Mouse (Mus musculus): ENCODE measurements around the gene Nmt1.

The Nmt1 gene

GRCm38 (mm10) chr11:103009208-103009607, 18.8 kb upstream of the Nmt1 start:
- Histone ChIP-seq H3K36me3 (ENCODE audit: insufficient read depth, low read length) (peaks cover 70% of the 10 kb centered on the region), H3K27me3 (ENCODE audit: insufficient read depth, low read length) (no peaks in the 10 kb centered on the region), H3K4me3 (replicated peaks; ENCODE audit: low read length) (no peak overlapping the region), H3K4me1 (replicated peaks; ENCODE audit: low read depth, low read length) (peaks cover 61% of the 10 kb centered on the region), H3K9me3 (ENCODE audit: low read length) (no peaks in the 10 kb centered on the region)
- TF ChIP-seq NANOG (IDR thresholded peaks at IDR 0.05; ENCODE audit: borderline replicate concordance, low read length): no peak
- no peak for TF ChIP-seq POU5F1 (IDR thresholded peaks at IDR 0.05; ENCODE audit: borderline replicate concordance, low read length)
- TF ChIP-seq CTCF (conservative IDR thresholded peaks at IDR 0.05; ENCODE audit: low read length): peak; percentile 60

GRCm38 (mm10) chr11:103010454-103011205, 17.4 kb upstream of the Nmt1 start:
- H3K4me1 ChIP-seq (replicated peaks; ENCODE audit: low read depth, low read length): peaks cover 57% of the 10 kb centered on the region
- no peaks in the 10 kb centered on the region for H3K27me3 ChIP-seq (ENCODE audit: insufficient read depth, low read length)
- peaks cover 63% of the 10 kb centered on the region for H3K36me3 ChIP-seq (ENCODE audit: insufficient read depth, low read length)
- H3K4me3 ChIP-seq (replicated peaks; ENCODE audit: low read length): no peak overlapping the region
- TF ChIP-seq CTCF (conservative IDR thresholded peaks at IDR 0.05; ENCODE audit: low read length) (no peak), NANOG (IDR thresholded peaks at IDR 0.05; ENCODE audit: borderline replicate concordance, low read length) (no peak), POU5F1 (IDR thresholded peaks at IDR 0.05; ENCODE audit: borderline replicate concordance, low read length) (no peak)
- H3K9me3 ChIP-seq (ENCODE audit: low read length): no peaks in the 10 kb centered on the region

- no peaks in the 10 kb centered on the region for H3K27me3 ChIP-seq (ENCODE audit: insufficient read depth, low read length)
- H3K4me1 ChIP-seq (replicated peaks; ENCODE audit: low read depth, low read length): peaks cover 57% of the 10 kb centered on the region
- no peaks in the 10 kb centered on the region for H3K9me3 ChIP-seq (ENCODE audit: low read length)
- H3K4me3 ChIP-seq (replicated peaks; ENCODE audit: low read length): no peak overlapping the region
- no peak for TF ChIP-seq NANOG (IDR thresholded peaks at IDR 0.05; ENCODE audit: borderline replicate concordance, low read length)
- no peak for TF ChIP-seq POU5F1 (IDR thresholded peaks at IDR 0.05; ENCODE audit: borderline replicate concordance, low read length)
- TF ChIP-seq CTCF (conservative IDR thresholded peaks at IDR 0.05; ENCODE audit: low read length): no peak
- H3K36me3 ChIP-seq (ENCODE audit: insufficient read depth, low read length): peaks cover 60% of the 10 kb centered on the region
Measured at GRCm38 (mm10) chr11:103011206-103011497, 16.8 kb upstream of the Nmt1 start.

GRCm38 (mm10) chr11:103015881-103016825, 11.8 kb upstream of the Nmt1 start:
- no peaks in the 10 kb centered on the region for H3K9me3 ChIP-seq (ENCODE audit: low read length)
- H3K4me3 ChIP-seq (replicated peaks; ENCODE audit: low read length): peak overlapping the region; percentile 95
- no peak for TF ChIP-seq NANOG (IDR thresholded peaks at IDR 0.05; ENCODE audit: borderline replicate concordance, low read length)
- no peak for TF ChIP-seq POU5F1 (IDR thresholded peaks at IDR 0.05; ENCODE audit: borderline replicate concordance, low read length)
- no peak for TF ChIP-seq CTCF (conservative IDR thresholded peaks at IDR 0.05; ENCODE audit: low read length)
- peaks cover 48% of the 10 kb centered on the region for H3K4me1 ChIP-seq (replicated peaks; ENCODE audit: low read depth, low read length)
- no peaks in the 10 kb centered on the region for H3K27me3 ChIP-seq (ENCODE audit: insufficient read depth, low read length)
- H3K36me3 ChIP-seq (ENCODE audit: insufficient read depth, low read length): peaks cover 25% of the 10 kb centered on the region

GRCm38 (mm10) chr11:103016930-103017329, 11.1 kb upstream of the Nmt1 start:
- H3K36me3 ChIP-seq (ENCODE audit: insufficient read depth, low read length): peaks cover 21% of the 10 kb centered on the region
- TF ChIP-seq POU5F1 (IDR thresholded peaks at IDR 0.05; ENCODE audit: borderline replicate concordance, low read length) (no peak), CTCF (conservative IDR thresholded peaks at IDR 0.05; ENCODE audit: low read length) (no peak), NANOG (IDR thresholded peaks at IDR 0.05; ENCODE audit: borderline replicate concordance, low read length) (no peak)
- H3K9me3 ChIP-seq (ENCODE audit: low read length): no peaks in the 10 kb centered on the region
- peak overlapping the region; percentile 95 for H3K4me3 ChIP-seq (replicated peaks; ENCODE audit: low read length)
- H3K4me1 ChIP-seq (replicated peaks; ENCODE audit: low read depth, low read length): peaks cover 46% of the 10 kb centered on the region
- no peaks in the 10 kb centered on the region for H3K27me3 ChIP-seq (ENCODE audit: insufficient read depth, low read length)

GRCm38 (mm10) chr11:103017661-103018060, 10.3 kb upstream of the Nmt1 start:
- Histone ChIP-seq H3K4me1 (replicated peaks; ENCODE audit: low read depth, low read length) (peaks cover 46% of the 10 kb centered on the region), H3K4me3 (replicated peaks; ENCODE audit: low read length) (no peak overlapping the region), H3K9me3 (ENCODE audit: low read length) (no peaks in the 10 kb centered on the region), H3K27me3 (ENCODE audit: insufficient read depth, low read length) (no peaks in the 10 kb centered on the region), H3K36me3 (ENCODE audit: insufficient read depth, low read length) (peaks cover 23% of the 10 kb centered on the region)
- no peak for TF ChIP-seq NANOG (IDR thresholded peaks at IDR 0.05; ENCODE audit: borderline replicate concordance, low read length)
- TF ChIP-seq POU5F1 (IDR thresholded peaks at IDR 0.05; ENCODE audit: borderline replicate concordance, low read length): no peak
- TF ChIP-seq CTCF (conservative IDR thresholded peaks at IDR 0.05; ENCODE audit: low read length): no peak

GRCm38 (mm10) chr11:103018860-103019259, 9.1 kb upstream of the Nmt1 start:
- H3K9me3 ChIP-seq (ENCODE audit: low read length): no peaks in the 10 kb centered on the region
- TF ChIP-seq POU5F1 (IDR thresholded peaks at IDR 0.05; ENCODE audit: borderline replicate concordance, low read length) (no peak), NANOG (IDR thresholded peaks at IDR 0.05; ENCODE audit: borderline replicate concordance, low read length) (no peak), CTCF (conservative IDR thresholded peaks at IDR 0.05; ENCODE audit: low read length) (no peak)
- H3K36me3 ChIP-seq (ENCODE audit: insufficient read depth, low read length): peaks cover 14% of the 10 kb centered on the region
- H3K4me1 ChIP-seq (replicated peaks; ENCODE audit: low read depth, low read length): peaks cover 42% of the 10 kb centered on the region
- H3K4me3 ChIP-seq (replicated peaks; ENCODE audit: low read length): no peak overlapping the region
- no peaks in the 10 kb centered on the region for H3K27me3 ChIP-seq (ENCODE audit: insufficient read depth, low read length)

GRCm38 (mm10) chr11:103019325-103019724, 8.7 kb upstream of the Nmt1 start:
- Histone ChIP-seq H3K36me3 (ENCODE audit: insufficient read depth, low read length) (peaks cover 14% of the 10 kb centered on the region), H3K4me1 (replicated peaks; ENCODE audit: low read depth, low read length) (peaks cover 42% of the 10 kb centered on the region), H3K9me3 (ENCODE audit: low read length) (no peaks in the 10 kb centered on the region), H3K4me3 (replicated peaks; ENCODE audit: low read length) (no peak overlapping the region), H3K27me3 (ENCODE audit: insufficient read depth, low read length) (no peaks in the 10 kb centered on the region)
- TF ChIP-seq CTCF (conservative IDR thresholded peaks at IDR 0.05; ENCODE audit: low read length): no peak
- TF ChIP-seq NANOG (IDR thresholded peaks at IDR 0.05; ENCODE audit: borderline replicate concordance, low read length): no peak
- TF ChIP-seq POU5F1 (IDR thresholded peaks at IDR 0.05; ENCODE audit: borderline replicate concordance, low read length): no peak

Measured in E14TG2a.4 (cell line).